ENCODE assay signal across 8 mouse cellular contexts in genomic region chr9:116384176-116385076, GRCm38 (mm10).
DNase-seq lines count a peak whose midpoint lies in the region; ATAC-seq and TF ChIP-seq lines count a peak whose summit lies in the region.

No protein-coding gene starts in this region.

- peak overlapping the region; percentile 29; the same call in 1 of the 2 replicates for H3K4me2 ChIP-seq in hindbrain, embryonic 16.5 days (ENCODE audit: low read length)

- ATAC-seq in hindbrain, embryonic 16.5 days, result no peak; the same call in 1 of the 2 replicates

- peak overlapping the region; percentile 69 for H3K4me3 ChIP-seq in gastrocnemius, adult 2 months
- no peak overlapping the region for H3K4me3 ChIP-seq in hindbrain, embryonic 16.5 days (ENCODE audit: low read length)

- peak; percentile 73 for DNase-seq in ES-CJ7 (ENCODE audit: low read depth, low spot score)
- peak; percentile 56 for DNase-seq in c-Kit-positive CD71-positive TER-119-negative erythroid progenitor cells, embryonic 14.5 days (ENCODE audit: low read depth)
- DNase-seq in gastrocnemius, adult 2 months, result peak; percentile 90
- DNase-seq in left cerebral cortex, adult 11 months (ENCODE audit: low spot score), result peak; percentile 35
- peak; percentile 92 for DNase-seq in lung, postnatal 25 days (ENCODE audit: low spot score)
- DNase-seq in skeletal muscle tissue, adult 2 months (ENCODE audit: low read depth, low spot score), result peak; percentile 85
- DNase-seq in yolk sac, embryonic 10.5 days (ENCODE audit: low spot score), result peak; percentile 64

- H3K36me3 ChIP-seq in hindbrain, embryonic 16.5 days (ENCODE audit: control insufficient read depth, insufficient read depth, low read length), result no peaks in the 10 kb centered on the region

- intact Hi-C loops in gastrocnemius, adult 2 months (cut with DNase I), result loop anchor here (2.0 kb wide), 2 partner anchors 296 to 324 kb away; no protein-coding TSS in a partner anchor

- 67% methylated on average over 21 of the region's 21 CpGs for WGBS in hindbrain, embryonic 16.5 days

- TF ChIP-seq CTCF in gastrocnemius, adult 2 months (IDR thresholded peaks at IDR 0.05), result peak; percentile 85

- H3K27ac ChIP-seq in gastrocnemius, adult 2 months, result peak overlapping the region; percentile 81
- peak overlapping the region; percentile 63 for H3K27ac ChIP-seq in hindbrain, embryonic 16.5 days (ENCODE audit: low read depth, low read length)

- H3K9me3 ChIP-seq in hindbrain, embryonic 16.5 days (ENCODE audit: control insufficient read depth, low read length), result no peaks in the 10 kb centered on the region

- H3K9ac ChIP-seq in hindbrain, embryonic 16.5 days (ENCODE audit: low read depth, low read length), result no peak overlapping the region

- peaks cover 4% of the 10 kb centered on the region; the same call in 1 of the 2 replicates for H3K4me1 ChIP-seq in hindbrain, embryonic 16.5 days (ENCODE audit: control insufficient read depth, insufficient read depth, low read depth, low read length)

- H3K27me3 ChIP-seq in hindbrain, embryonic 16.5 days (replicated peaks; ENCODE audit: control insufficient read depth, insufficient read depth, low read length), result no peaks in the 10 kb centered on the region

Comparison
In these comparisons a context has a peak if more than half of its experiments do, and no peak if none do; other contexts are left out.
1. DNase-seq: peak in every context shown above with its lines; median percentile 92 in lung, postnatal 25 days; 90 in gastrocnemius, adult 2 months; 85 in skeletal muscle tissue, adult 2 months; 73 in ES-CJ7; 64 in yolk sac, embryonic 10.5 days; 56 in c-Kit-positive CD71-positive TER-119-negative erythroid progenitor cells, embryonic 14.5 days; 35 in left cerebral cortex, adult 11 months.